Mouse (Mus musculus) limb, embryonic 10.5 days (tissue): ENCODE data around the gene 2610001J05Rik. TPM values are rescaled to one million over a fixed set of nuclear protein-coding genes. Genes with fewer than 3 reads are reported as not detected.

Source experiments
- polyA plus RNA-seq: library from polyadenylated mRNA; unstranded; fragments of >200 nt; fragmentation: Nextera tagmentation; extraction: Ambion mirVana; gene quantifications from 2 replicates; pipeline ENCODE4 v1.2.1, GENCODE M21; 2016

The 2610001J05Rik gene
- polyA plus RNA-seq, 1 experiment from 2014 or later, result 87.5 TPM

Other genes starting within 250 kb of the 2610001J05Rik start
- 14.6 and 17.6 TPM in 2 replicates for gene Bmt2, start 193.6 kb downstream of the 2610001J05Rik start, polyA plus RNA-seq
- 1.6 and 2.4 TPM in 2 replicates for gene Gpr85, start 31.6 kb downstream of the 2610001J05Rik start, polyA plus RNA-seq